Mouse (Mus musculus) small intestine, adult 2 months (tissue): ENCODE data around the gene Smndc1. TPM values are rescaled to one million over a fixed set of nuclear protein-coding genes. Genes with fewer than 3 reads are reported as not detected.
A peak's percentile ranks its signal among the peaks of the same experiment; 100 is the strongest.

ENCODE experiments used
- H3K27ac ChIP-seq: fragments of 200-500 bp; 2 replicates; pipeline ENCODE4 v1.5.1; 2012; ENCODE audit warnings: low read depth, low read length, control low read depth, inconsistent platforms; ENCODE audit not compliant: insufficient read depth
- H3K27me3 ChIP-seq: fragments of 200-500 bp; 2 replicates; pipeline ENCODE4 v1.6.1; 2012; ENCODE audit warnings: mild to moderate bottlenecking, moderate library complexity, low read length, inconsistent platforms; ENCODE audit not compliant: control insufficient read depth, insufficient read depth
- H3K36me3 ChIP-seq: fragments of 200-500 bp; 2 replicates; pipeline ENCODE4 v1.6.1; 2012; ENCODE audit warnings: mild to moderate bottlenecking, low read length, control low read depth, inconsistent platforms; ENCODE audit not compliant: control insufficient read depth, insufficient read depth
- H3K4me1 ChIP-seq: fragments of 200-500 bp; 2 replicates; pipeline ENCODE4 v1.6.1; 2012; ENCODE audit warnings: low read length, inconsistent platforms, mixed read lengths; ENCODE audit not compliant: control insufficient read depth, insufficient read depth, insufficient read length
- H3K4me3 ChIP-seq: fragments of 200-500 bp; 2 replicates; pipeline ENCODE4 v1.5.1; 2012; ENCODE audit warnings: low read depth, mild to moderate bottlenecking, control low read depth, inconsistent platforms, low read length, moderate library complexity
- CTCF ChIP-seq: fragments of 200-500 bp; IDR thresholded peaks from 2 replicates; pipeline ENCODE4 v1.5.1; 2012; ENCODE audit warnings: low read depth, mild to moderate bottlenecking, control low read depth, inconsistent platforms, low read length, moderate library complexity, mixed read lengths; ENCODE audit not compliant: insufficient replicate concordance, insufficient read length; ENCODE audit errors: extremely low read depth
- POLR2A ChIP-seq: fragments of 200-500 bp; IDR thresholded peaks from 2 replicates; pipeline ENCODE4 v1.6.1; 2012; ENCODE audit warnings: low read depth, mild to moderate bottlenecking, control low read depth, inconsistent platforms, low read length, moderate library complexity
- WGBS: fragments of 180-500 bp; shearing (Covaris S2); methylation state at CpG from one replicate; pipeline ENCODE4 v1.1.7; 2018; 5-methylcytosine and 5-hydroxymethylcytosine counted together
- polyA plus RNA-seq: library from polyadenylated mRNA; depleted of rRNA; stranded (reverse); fragments of >200 nt; gene quantifications from 2 replicates; pipeline ENCODE4 v1.2.3, GENCODE M21; 2012; rRNA removed

The Smndc1 gene
- polyA plus RNA-seq, 1 experiment, result 1.6 TPM

DNA sequence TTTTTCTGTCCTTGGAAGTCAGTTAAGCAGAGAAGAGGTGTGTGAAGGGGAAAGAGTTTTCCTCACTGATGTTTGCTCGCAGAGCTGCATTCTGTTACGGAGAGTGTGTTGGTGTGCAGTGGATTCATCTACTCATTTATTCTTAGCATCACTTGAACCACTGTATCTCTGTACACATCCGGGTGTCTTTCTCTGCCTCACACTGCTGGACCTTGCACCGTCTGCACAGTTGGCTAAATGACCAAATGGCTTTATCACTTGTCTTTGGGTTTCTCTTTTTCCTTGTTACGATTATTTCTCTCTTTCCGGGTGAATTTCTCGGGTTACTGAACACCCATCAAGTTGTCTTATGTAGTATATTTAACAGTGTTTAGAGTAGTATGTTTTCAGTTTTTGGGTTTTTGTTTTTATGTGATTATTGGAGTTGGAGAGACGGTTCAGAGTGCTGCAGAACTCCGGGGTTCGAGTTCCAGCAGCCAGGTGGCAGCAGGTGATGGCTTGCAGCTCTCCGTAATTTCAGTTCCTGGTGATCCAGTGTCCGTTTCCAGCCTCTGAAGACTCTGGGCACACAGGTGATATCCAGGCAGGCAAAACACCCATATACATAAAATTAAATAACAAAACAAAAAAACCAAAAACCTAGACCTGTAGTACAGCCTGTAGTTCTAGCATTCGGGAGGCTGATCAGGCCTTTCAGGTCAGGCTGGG, 47.0 kb downstream of the Smndc1 start:
- Histone ChIP-seq H3K4me1 (no peaks in the 10 kb centered on the region), H3K27ac (no peak overlapping the region), H3K27me3 (no peaks in the 10 kb centered on the region), H3K4me3 (no peak overlapping the region), H3K36me3 (peaks cover 8% of the 10 kb centered on the region)
- 71% methylated on average over 13 of the region's 13 CpGs for WGBS
- TF ChIP-seq POLR2A (no peak), CTCF (no peak)

DNA sequence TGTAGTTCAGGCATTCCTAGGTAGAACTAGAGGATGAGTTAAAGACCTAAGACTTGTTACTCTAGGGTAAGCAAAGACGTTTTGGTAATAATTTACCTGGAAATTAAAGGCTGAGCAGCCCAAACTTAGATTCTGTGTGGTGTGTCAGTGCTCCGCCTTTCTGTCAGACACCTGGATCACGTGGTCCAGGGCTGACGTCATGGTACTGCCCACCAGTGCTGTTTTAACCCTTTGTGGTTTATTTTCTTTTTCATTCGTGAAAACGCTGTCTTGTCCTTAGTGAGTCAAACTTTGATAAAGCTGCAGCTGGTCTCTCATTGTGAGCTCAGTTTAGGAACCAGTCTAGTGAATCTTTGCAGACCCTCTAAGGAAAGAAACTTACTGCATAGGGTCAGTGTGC, 50.0 kb downstream of the Smndc1 start:
- Histone ChIP-seq H3K27ac (no peak overlapping the region), H3K4me3 (no peak overlapping the region), H3K4me1 (no peaks in the 10 kb centered on the region), H3K36me3 (peaks cover 16% of the 10 kb centered on the region), H3K27me3 (no peaks in the 10 kb centered on the region)
- 18% methylated on average over 6 of the region's 6 CpGs for WGBS
- TF ChIP-seq CTCF (no peak), POLR2A (no peak)

DNA sequence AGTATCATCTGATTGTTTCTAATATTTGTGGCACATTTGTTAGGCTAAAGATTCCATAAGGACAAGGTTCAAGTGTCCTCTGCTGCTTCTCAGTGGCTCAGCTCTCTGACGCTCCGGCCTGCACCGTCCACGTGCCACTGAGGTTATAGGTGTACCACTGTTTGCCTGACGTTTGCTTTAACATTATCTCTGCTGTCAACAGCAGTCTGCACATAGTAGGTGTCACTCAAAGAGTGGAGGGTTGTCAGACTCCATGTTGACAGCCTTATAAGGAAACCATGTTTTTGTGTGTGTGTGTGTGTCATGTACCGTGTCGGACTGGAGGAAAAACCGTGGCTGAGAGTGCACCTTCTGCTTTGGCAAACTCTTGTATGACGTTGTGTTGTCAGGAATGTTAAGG, 55.1 kb downstream of the Smndc1 start:
- Histone ChIP-seq H3K36me3 (peaks cover 39% of the 10 kb centered on the region), H3K4me3 (no peak overlapping the region), H3K27ac (no peak overlapping the region), H3K27me3 (no peaks in the 10 kb centered on the region), H3K4me1 (peaks cover 3% of the 10 kb centered on the region; the same call in 1 of the 2 replicates)
- 91% methylated on average over 9 of the region's 9 CpGs for whole genome bisulfite sequencing
- no peak for TF ChIP-seq POLR2A
- no peak for TF ChIP-seq CTCF

DNA sequence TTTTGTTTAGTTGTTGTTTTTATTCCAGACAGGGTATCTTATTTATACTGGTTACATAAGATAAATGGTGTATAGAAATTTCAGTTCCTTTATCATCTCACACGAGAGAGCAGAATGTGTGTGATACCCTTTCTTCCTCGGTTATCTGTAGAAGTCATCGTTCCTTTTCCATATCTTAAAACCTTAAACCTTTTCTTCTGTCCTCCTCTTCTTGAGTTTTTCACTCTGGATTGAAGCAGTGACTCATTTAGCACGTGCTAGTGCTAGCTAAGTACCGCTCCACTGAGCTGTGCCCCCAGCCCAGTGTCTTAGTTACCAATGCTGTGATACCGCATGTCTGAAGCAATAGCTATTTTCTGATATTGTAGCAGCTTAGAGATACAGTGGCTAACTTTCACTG, 56.6 kb downstream of the Smndc1 start:
- H3K36me3 ChIP-seq, result peaks cover 38% of the 10 kb centered on the region
- no peak overlapping the region for H3K27ac ChIP-seq
- H3K27me3 ChIP-seq, result no peaks in the 10 kb centered on the region
- TF ChIP-seq POLR2A (no peak), CTCF (no peak)
- H3K4me1 ChIP-seq, result peaks cover 4% of the 10 kb centered on the region
- WGBS, result 90% methylated on average over 6 of the region's 6 CpGs
- no peak overlapping the region for H3K4me3 ChIP-seq

DNA sequence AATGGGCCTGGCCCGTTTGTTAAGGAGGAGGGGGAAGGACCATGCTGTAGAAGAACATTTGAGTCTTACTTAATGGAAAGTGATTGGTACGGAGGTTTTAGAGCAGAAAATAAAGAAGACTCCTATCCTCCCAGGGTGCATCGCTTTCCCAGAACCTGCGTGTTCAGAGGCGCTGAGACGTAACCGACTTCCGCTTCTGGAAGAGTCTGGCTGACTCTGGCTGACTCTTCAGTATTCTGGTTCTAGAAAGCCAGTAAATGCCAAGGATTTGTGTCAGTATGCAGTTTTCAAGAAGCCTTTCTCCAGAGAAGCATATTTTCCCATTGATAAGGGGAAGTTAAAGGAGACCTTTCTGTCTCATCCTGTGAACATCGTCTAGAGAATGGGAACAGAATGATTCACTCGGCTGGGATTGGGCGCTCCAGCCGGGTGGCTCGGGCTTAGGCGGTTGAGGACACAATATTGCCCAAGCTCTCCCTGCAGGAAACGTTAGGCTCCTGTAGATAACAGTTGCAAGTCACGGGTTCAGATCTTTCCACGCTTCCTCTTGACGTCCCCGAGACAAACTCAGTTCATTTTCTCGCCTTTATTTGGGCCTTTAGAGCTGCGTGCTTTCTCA, 58.4 kb downstream of the Smndc1 start:
- WGBS, result 92% methylated on average over 21 of the region's 21 CpGs
- Histone ChIP-seq H3K4me1 (peaks cover 4% of the 10 kb centered on the region), H3K4me3 (no peak overlapping the region), H3K27me3 (no peaks in the 10 kb centered on the region), H3K27ac (no peak overlapping the region), H3K36me3 (peaks cover 25% of the 10 kb centered on the region)
- TF ChIP-seq POLR2A (no peak), CTCF (no peak)

DNA sequence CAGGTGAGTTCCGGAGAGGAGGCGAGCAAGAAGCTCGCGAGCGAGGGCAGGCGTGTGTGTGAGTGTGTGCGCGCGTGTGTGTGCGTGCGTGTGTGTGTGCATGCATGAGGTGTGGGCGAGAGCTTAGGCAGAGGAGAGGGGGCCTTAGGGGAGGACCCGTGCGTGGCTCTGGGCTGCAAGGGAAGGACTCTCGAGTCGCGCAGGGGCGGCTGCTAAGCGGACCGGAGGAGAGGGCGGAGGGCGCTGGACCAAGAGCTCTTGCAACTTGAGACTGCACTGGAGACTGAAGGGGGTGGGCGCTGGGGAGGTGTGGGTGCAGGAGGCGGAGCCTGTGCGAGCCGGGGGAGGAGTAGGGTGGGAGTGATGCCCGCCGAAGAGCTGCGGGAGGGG, 60.4 kb downstream of the Smndc1 start:
- H3K4me3 ChIP-seq, result peak overlapping the region; percentile 76
- no peak overlapping the region for H3K27ac ChIP-seq
- H3K27me3 ChIP-seq, result no peaks in the 10 kb centered on the region
- TF ChIP-seq CTCF, result no peak
- no peak for TF ChIP-seq POLR2A
- WGBS, result 2% methylated on average over 29 of the region's 29 CpGs
- peaks cover 10% of the 10 kb centered on the region for H3K4me1 ChIP-seq
- H3K36me3 ChIP-seq, result peaks cover 22% of the 10 kb centered on the region

Other genes starting within 250 kb of the Smndc1 start
- gene Mxi1, start 80.1 kb downstream of the Smndc1 start, polyA plus RNA-seq, result 30.7 and 66.0 TPM in 2 replicates
- gene Gm10197, start 18.8 kb downstream of the Smndc1 start, polyA plus RNA-seq, result not detected in 2 replicates
- gene Dusp5, start 138.5 kb upstream of the Smndc1 start, polyA plus RNA-seq, result 18.0 and 28.5 TPM in 2 replicates
- gene Nutf2-ps1, start 198.5 kb upstream of the Smndc1 start, polyA plus RNA-seq, result 36.8 and 48.9 TPM in 2 replicates
- gene Smc3, start 209.8 kb upstream of the Smndc1 start, polyA plus RNA-seq, result 0.43 and 1.4 TPM in 2 replicates